Comparison of ENCODE assay signal across 8 mouse cellular contexts in the genomic region with DNA sequence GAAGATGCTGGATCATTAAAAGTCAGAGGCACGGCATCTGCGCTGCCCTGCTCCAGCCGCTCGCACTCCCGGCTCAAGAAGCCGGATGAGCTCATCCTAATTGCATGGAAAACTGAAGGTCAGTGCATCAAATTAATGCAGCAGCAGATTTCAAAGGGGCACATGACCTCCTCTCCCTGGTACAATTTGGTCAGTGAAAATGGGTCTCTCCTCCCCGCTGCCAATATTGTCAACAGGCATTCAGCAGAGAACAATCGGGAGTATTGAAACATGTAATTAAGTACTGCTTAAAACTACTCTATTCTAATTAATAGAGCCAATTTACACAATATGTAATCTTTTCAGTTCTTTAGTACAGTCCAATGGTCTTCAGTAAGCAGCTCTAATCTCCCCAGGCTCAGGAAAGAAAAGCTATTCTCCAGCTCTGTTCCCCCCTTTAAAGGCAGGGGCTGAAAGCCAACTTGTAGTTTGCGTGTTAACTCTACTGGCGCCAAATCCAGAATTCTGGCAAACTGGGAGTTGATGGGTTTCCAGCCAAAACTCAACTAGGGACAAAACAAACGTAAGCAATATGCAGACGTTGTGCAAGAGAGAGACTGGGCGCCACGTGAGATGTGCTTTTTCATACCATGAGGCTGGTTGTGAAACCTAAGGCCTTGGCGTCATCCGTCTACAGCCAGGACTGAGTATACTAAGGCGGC.
DNase-seq lines count a peak whose midpoint lies in the region; ATAC-seq and TF ChIP-seq lines count a peak whose summit lies in the region.

No protein-coding gene starts in this region.

- 17% methylated on average over 17 of the region's 17 CpGs for WGBS in forebrain, embryonic 12.5 days
- 88% methylated on average over 17 of the region's 17 CpGs for WGBS in intestine, postnatal 0 days
- WGBS in midbrain, postnatal 0 days = 38% methylated on average over 17 of the region's 17 CpGs
- WGBS in kidney, embryonic 14.5 days = 89% methylated on average over 17 of the region's 17 CpGs

- no peaks in the 10 kb centered on the region for H3K36me3 ChIP-seq in forebrain, embryonic 12.5 days (replicated peaks)
- H3K36me3 ChIP-seq in intestine, postnatal 0 days (ENCODE audit: control insufficient read depth, insufficient read depth) = peaks cover 23% of the 10 kb centered on the region
- no peaks in the 10 kb centered on the region for H3K36me3 ChIP-seq in midbrain, postnatal 0 days (ENCODE audit: insufficient read depth, low read length)
- peaks cover 28% of the 10 kb centered on the region for H3K36me3 ChIP-seq in kidney, embryonic 14.5 days (ENCODE audit: control insufficient read depth, insufficient read depth, low read length)

- TF ChIP-seq CTCF in intestine, postnatal 0 days (IDR thresholded peaks at IDR 0.05; ENCODE audit: low read depth) = no peak
- TF ChIP-seq CTCF in midbrain, postnatal 0 days (IDR thresholded peaks at IDR 0.05) = no peak

- H3K27ac ChIP-seq in forebrain, embryonic 12.5 days = no peak overlapping the region
- no peak overlapping the region for H3K27ac ChIP-seq in intestine, postnatal 0 days (ENCODE audit: low read depth, low read length)
- no peak overlapping the region for H3K27ac ChIP-seq in midbrain, postnatal 0 days (ENCODE audit: low read depth, low read length)
- H3K27ac ChIP-seq in kidney, embryonic 14.5 days (ENCODE audit: low read depth, low read length) = no peak overlapping the region

- H3K4me2 ChIP-seq in forebrain, embryonic 12.5 days = peak overlapping the region; percentile 26; the same call in 1 of the 2 replicates
- H3K4me2 ChIP-seq in intestine, postnatal 0 days (replicated peaks; ENCODE audit: low read depth) = no peak overlapping the region
- H3K4me2 ChIP-seq in midbrain, postnatal 0 days (ENCODE audit: low read depth, low read length, poor library complexity, severe bottlenecking) = peak overlapping the region; percentile 4; the same call in 1 of the 2 replicates
- H3K4me2 ChIP-seq in kidney, embryonic 14.5 days (replicated peaks; ENCODE audit: low read depth, low read length) = no peak overlapping the region

- peak; percentile 34 for DNase-seq in left cerebral cortex, postnatal 4 days
- no peak for DNase-seq in left cerebral cortex, postnatal 36 days (ENCODE audit: low spot score in 2 of 2)
- peak; percentile 60 for DNase-seq in midbrain, postnatal 0 days (ENCODE audit: low spot score)
- no peak for DNase-seq in frontal cortex, postnatal 14 days (ENCODE audit: low spot score in 2 of 2)
- DNase-seq in kidney, adult 9 months = no peak

- H3K4me3 ChIP-seq in forebrain, embryonic 12.5 days (replicated peaks) = no peak overlapping the region
- H3K4me3 ChIP-seq in intestine, postnatal 0 days (ENCODE audit: low read depth, low read length) = no peak overlapping the region
- H3K4me3 ChIP-seq in midbrain, postnatal 0 days (ENCODE audit: low read depth, low read length) = no peak overlapping the region
- no peak overlapping the region for H3K4me3 ChIP-seq in kidney, embryonic 14.5 days (ENCODE audit: low read length)

- H3K4me1 ChIP-seq in forebrain, embryonic 12.5 days = peaks cover 47% of the 10 kb centered on the region
- H3K4me1 ChIP-seq in intestine, postnatal 0 days (replicated peaks; ENCODE audit: control insufficient read depth, insufficient read depth, low read length) = 0 out of 2 replicates have a peak, but pooled peaks cover 4% of the 10 kb centered on the region
- peaks cover 4% of the 10 kb centered on the region; the same call in 1 of the 2 replicates for H3K4me1 ChIP-seq in midbrain, postnatal 0 days (ENCODE audit: insufficient read depth, low read length)
- H3K4me1 ChIP-seq in kidney, embryonic 14.5 days (ENCODE audit: control insufficient read depth, insufficient read depth, low read length) = peaks cover 19% of the 10 kb centered on the region

- no peaks in the 10 kb centered on the region for H3K9me3 ChIP-seq in forebrain, embryonic 12.5 days
- no peaks in the 10 kb centered on the region for H3K9me3 ChIP-seq in intestine, postnatal 0 days (ENCODE audit: control insufficient read depth)
- H3K9me3 ChIP-seq in midbrain, postnatal 0 days (ENCODE audit: low read length) = no peaks in the 10 kb centered on the region
- H3K9me3 ChIP-seq in kidney, embryonic 14.5 days (ENCODE audit: control insufficient read depth, low read length) = no peaks in the 10 kb centered on the region

- peaks cover 82% of the 10 kb centered on the region for H3K27me3 ChIP-seq in forebrain, embryonic 12.5 days
- H3K27me3 ChIP-seq in intestine, postnatal 0 days (replicated peaks; ENCODE audit: control insufficient read depth, insufficient read depth, low read length) = no peaks in the 10 kb centered on the region
- H3K27me3 ChIP-seq in midbrain, postnatal 0 days (ENCODE audit: insufficient read depth, low read length) = peaks cover 3% of the 10 kb centered on the region; the same call in 1 of the 2 replicates
- H3K27me3 ChIP-seq in kidney, embryonic 14.5 days (ENCODE audit: control insufficient read depth, insufficient read depth, low read length) = no peaks in the 10 kb centered on the region

- H3K9ac ChIP-seq in forebrain, embryonic 12.5 days = no peak overlapping the region
- H3K9ac ChIP-seq in intestine, postnatal 0 days (ENCODE audit: low read depth, low read length) = no peak overlapping the region
- no peak overlapping the region for H3K9ac ChIP-seq in midbrain, postnatal 0 days (replicated peaks; ENCODE audit: low read length, poor library complexity, severe bottlenecking)
- H3K9ac ChIP-seq in kidney, embryonic 14.5 days (ENCODE audit: low read depth, low read length) = no peak overlapping the region

- ATAC-seq in forebrain, embryonic 12.5 days (ENCODE audit: low FRiP score) = peak; percentile 83
- ATAC-seq in intestine, postnatal 0 days = 0 out of 2 replicates have a peak, but pooled peaks have one; percentile 36
- ATAC-seq in midbrain, postnatal 0 days (ENCODE audit: low FRiP score) = peak; percentile 60; the same call in 1 of the 2 replicates
- no peak for ATAC-seq in kidney, embryonic 14.5 days (ENCODE audit: low FRiP score, low TSS enrichment)

- intact Hi-C loops in left cerebral cortex, postnatal 4 days (cut with DNase I) = no loop called here
- intact Hi-C loops in left cerebral cortex, postnatal 36 days (cut with DNase I) = no loop called here

Comparison
In these comparisons a context has a peak if more than half of its experiments do, and no peak if none do; other contexts are left out.
1. DNase-seq: peak in left cerebral cortex, postnatal 4 days (single experiment) and midbrain, postnatal 0 days (single experiment); none in left cerebral cortex, postnatal 36 days (0 of 2), frontal cortex, postnatal 14 days (0 of 2) and kidney, adult 9 months (single experiment).
2. H3K4me2 ChIP-seq: peak in forebrain, embryonic 12.5 days (single experiment) and midbrain, postnatal 0 days (single experiment); none in intestine, postnatal 0 days (single experiment) and kidney, embryonic 14.5 days (single experiment).